Mouse (Mus musculus) cerebellum, adult 8-10 months (tissue): ENCODE measurements at regions not wholly inside any gene's neighbourhood (a gene's known extent, or its start where the extent isn't known, plus 50 kb on each side); places are given as distances from the start of the nearest gene placed in this dataset.

Source experiments
- DNase-seq: peaks from one replicate; pipeline ENCODE4 v3.0.0; 2022

GRCm38 (mm10) chr1:77316198-77316597 is 198.7 kb downstream of the Epha4 start:
- no peak for DNase-seq
